In the genomic region with DNA sequence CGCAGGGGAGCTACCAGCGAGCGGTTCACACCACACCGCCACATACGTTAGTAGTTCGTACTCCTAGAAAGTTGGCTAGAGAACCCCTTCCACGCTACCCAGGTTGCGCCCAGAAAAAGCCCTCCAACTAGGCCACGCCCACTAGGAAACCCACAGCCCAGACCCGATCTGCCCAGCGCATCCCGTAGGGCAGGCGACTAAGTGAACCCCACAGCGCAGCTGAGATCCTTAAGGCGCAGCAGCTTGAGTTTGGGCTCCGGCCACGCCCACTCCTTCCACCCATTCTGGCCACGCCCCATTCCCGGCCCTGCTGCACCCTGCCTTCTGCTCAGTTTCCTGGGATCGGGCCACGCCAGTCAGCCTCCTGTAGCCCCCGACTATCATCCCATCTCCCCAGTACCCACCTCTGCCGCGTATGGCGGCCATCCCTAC, we compare ENCODE assay signal across 8 mouse cellular contexts. TPM values are rescaled to one million over a fixed set of nuclear protein-coding genes. Genes with fewer than 3 reads are reported as not detected.
A peak's percentile ranks its signal among the peaks of the same experiment; 100 is the strongest.
DNase-seq lines count a peak whose midpoint lies in the region; ATAC-seq and TF ChIP-seq lines count a peak whose summit lies in the region.

No protein-coding gene starts in this region.

- 5% methylated on average over 25 of the region's 25 CpGs for WGBS in hindbrain, postnatal 0 days
- 5% methylated on average over 25 of the region's 25 CpGs for WGBS in liver, embryonic 14.5 days (ENCODE audit: insufficient replicate concordance)

- H3K4me1 ChIP-seq in brown adipose tissue, adult 24 weeks (ENCODE audit: control insufficient read depth, insufficient read depth, insufficient read length, low read length): peaks cover 19% of the 10 kb centered on the region
- peaks cover 13% of the 10 kb centered on the region for H3K4me1 ChIP-seq in hindbrain, postnatal 0 days (ENCODE audit: insufficient read depth, low read length)
- H3K4me1 ChIP-seq in liver, embryonic 14.5 days (replicated peaks; ENCODE audit: control insufficient read depth in 2 of 2, insufficient read depth in 2 of 2, low read length in 1 of 2): peaks cover 7 to 16% of the 10 kb centered on the region in 2 experiments

- no peaks in the 10 kb centered on the region for H3K9me3 ChIP-seq in hindbrain, postnatal 0 days (ENCODE audit: low read length)
- H3K9me3 ChIP-seq in liver, embryonic 14.5 days (ENCODE audit: control insufficient read depth, low read length): no peaks in the 10 kb centered on the region

- H3K9ac ChIP-seq in hindbrain, postnatal 0 days (replicated peaks; ENCODE audit: low read length): peak overlapping the region; percentile 65; the same call in 1 of the 2 replicates
- no peak overlapping the region; the same call in 1 of the 2 replicates for H3K9ac ChIP-seq in liver, embryonic 14.5 days (replicated peaks)

- H3K4me2 ChIP-seq in hindbrain, postnatal 0 days (ENCODE audit: low read depth, low read length): peak overlapping the region; percentile 88
- peak overlapping the region; percentile 80 for H3K4me2 ChIP-seq in liver, embryonic 14.5 days (ENCODE audit: low read depth)

- intact Hi-C loops in gastrocnemius, adult 2 months (cut with DNase I): loop anchor here (2.0 to 10.0 kb wide), 2 partner anchors 37 to 185 kb away; partner anchors contain the start of gene Pgls

- H3K27ac ChIP-seq in brown adipose tissue, adult 24 weeks (replicated peaks; ENCODE audit: low read depth, low read length): no peak overlapping the region
- peak overlapping the region; percentile 89 for H3K27ac ChIP-seq in gastrocnemius, adult 2 months
- H3K27ac ChIP-seq in hindbrain, postnatal 0 days: peak overlapping the region; percentile 76
- no peak overlapping the region for H3K27ac ChIP-seq in liver, embryonic 14.5 days

- H3K4me3 ChIP-seq in brown adipose tissue, adult 24 weeks (ENCODE audit: insufficient read depth, low read depth, low read length): peak overlapping the region; percentile 44
- peak overlapping the region; percentile 75 for H3K4me3 ChIP-seq in gastrocnemius, adult 2 months
- peak overlapping the region; percentile 43 for H3K4me3 ChIP-seq in hindbrain, postnatal 0 days (ENCODE audit: low read length)
- H3K4me3 ChIP-seq in liver, embryonic 14.5 days (ENCODE audit: insufficient read depth in 1 of 2, low read depth in 2 of 2, low read length in 2 of 2): peak overlapping the region in 1 of 2 experiments; percentile 53; a peak in 2 of 4 replicates

- peak; percentile 47 for DNase-seq in layer of hippocampus, adult 11-12 months (ENCODE audit: low spot score)
- DNase-seq in layer of hippocampus, adult 18-20 months (ENCODE audit: low spot score in 2 of 2): no peak
- DNase-seq in gastrocnemius, adult 2 months: peak; percentile 72
- peak; percentile 31 for DNase-seq in hindbrain, postnatal 0 days (ENCODE audit: low spot score)
- no peak for DNase-seq in liver, embryonic 14.5 days (ENCODE audit: low read depth in 3 of 3, low spot score in 3 of 3)
- DNase-seq in retina, embryonic 14.5 days (ENCODE audit: low spot score): peak; percentile 65

- H3K27me3 ChIP-seq in hindbrain, postnatal 0 days (ENCODE audit: insufficient read depth, low read length): no peaks in the 10 kb centered on the region
- H3K27me3 ChIP-seq in liver, embryonic 14.5 days (ENCODE audit: control insufficient read depth, insufficient read depth, low read length): peaks cover 27% of the 10 kb centered on the region

- no peak for TF ChIP-seq EP300 in liver, embryonic 14.5 days (IDR thresholded peaks at IDR 0.05; ENCODE audit: low read depth)

- peaks cover under 1% of the 10 kb centered on the region; the same call in 1 of the 2 replicates for H3K36me3 ChIP-seq in hindbrain, postnatal 0 days (ENCODE audit: insufficient read depth, low read length)
- no peaks in the 10 kb centered on the region for H3K36me3 ChIP-seq in liver, embryonic 14.5 days (replicated peaks; ENCODE audit: control insufficient read depth, insufficient read depth, low read depth)

- ATAC-seq in hindbrain, postnatal 0 days: no peak; the same call in 1 of the 2 replicates
- peak; percentile 16; the same call in 1 of the 2 replicates for ATAC-seq in liver, embryonic 14.5 days (ENCODE audit: insufficient read depth)
- ATAC-seq in frontal cortex, adult (ENCODE audit: low TSS enrichment): no peak

- no peak for TF ChIP-seq CTCF in gastrocnemius, adult 2 months (IDR thresholded peaks at IDR 0.05)
- no peak for TF ChIP-seq CTCF in hindbrain, postnatal 0 days (IDR thresholded peaks at IDR 0.05; ENCODE audit: low read depth)
- no peak for TF ChIP-seq CTCF in liver, embryonic 14.5 days (IDR thresholded peaks at IDR 0.05; ENCODE audit: low read depth)

RNA-seq across cellular contexts. Expression of gene Colgalt1, which starts 19.0 kb away (rescaled TPM):
- total RNA-seq in layer of hippocampus, adult 18-20 months (2021): 10 to 100 TPM; 53.7 to 54.1 TPM
- polyA plus RNA-seq in brown adipose tissue, adult 24 weeks (2012; ENCODE audit: insufficient read depth, insufficient read length, missing spikeins): 15.1 and 20.1 TPM in 2 replicates
- 10 to 100 TPM; 39.6 to 44.3 TPM for total RNA-seq in gastrocnemius, adult 2 months (2021)
- total RNA-seq in hindbrain, postnatal 0 days (2014; rRNA removed): 95.9 and 121 TPM in 2 replicates
- 55.3 and 56.7 TPM in 2 replicates for polyA plus RNA-seq in hindbrain, postnatal 0 days (2015; fragmentation: Nextera tagmentation; extraction: Ambion mirVana)
- polyA plus RNA-seq in liver, embryonic 14.5 days (2012; rRNA removed): 30.9 and 31.4 TPM in 2 replicates
- 20.5 and 20.7 TPM in 2 replicates for polyA plus RNA-seq in liver, embryonic 14.5 days (2014; fragmentation: Nextera tagmentation; extraction: Ambion mirVana)

RNA-seq across cellular contexts. Expression of gene Fam129c, which starts 32.3 kb away (rescaled TPM):
- 1 to 10 TPM; 2.5 to 3.1 TPM for total RNA-seq in layer of hippocampus, adult 18-20 months (2021)
- 1.5 TPM in 1 of 2 replicates, not detected in the other for polyA plus RNA-seq in brown adipose tissue, adult 24 weeks (2012; ENCODE audit: insufficient read depth, insufficient read length, missing spikeins)
- 1 to 10 TPM in 1 of 2 experiments, under 1 TPM in 1; 0.79 to 1.4 TPM for total RNA-seq in gastrocnemius, adult 2 months (2021)
- 6.0 TPM in 2 replicates for total RNA-seq in hindbrain, postnatal 0 days (2014; rRNA removed)
- polyA plus RNA-seq in hindbrain, postnatal 0 days (2015; fragmentation: Nextera tagmentation; extraction: Ambion mirVana): 3.3 and 4.0 TPM in 2 replicates
- polyA plus RNA-seq in liver, embryonic 14.5 days (2012; rRNA removed): 1.1 TPM in 2 replicates
- polyA plus RNA-seq in liver, embryonic 14.5 days (2014; fragmentation: Nextera tagmentation; extraction: Ambion mirVana): 0.56 and 0.99 TPM in 2 replicates

RNA-seq across cellular contexts. Expression of gene Pgls, which starts 37.8 kb away (rescaled TPM):
- total RNA-seq in layer of hippocampus, adult 18-20 months (2021): 10 to 100 TPM; 32.0 to 33.1 TPM
- 181 and 189 TPM in 2 replicates for polyA plus RNA-seq in brown adipose tissue, adult 24 weeks (2012; ENCODE audit: insufficient read depth, insufficient read length, missing spikeins)
- 10 to 100 TPM; 19.3 to 28.6 TPM for total RNA-seq in gastrocnemius, adult 2 months (2021)
- 344 and 379 TPM in 2 replicates for total RNA-seq in hindbrain, postnatal 0 days (2014; rRNA removed)
- 272 and 275 TPM in 2 replicates for polyA plus RNA-seq in hindbrain, postnatal 0 days (2015; fragmentation: Nextera tagmentation; extraction: Ambion mirVana)
- 45.6 and 58.5 TPM in 2 replicates for polyA plus RNA-seq in liver, embryonic 14.5 days (2012; rRNA removed)
- 104 and 105 TPM in 2 replicates for polyA plus RNA-seq in liver, embryonic 14.5 days (2014; fragmentation: Nextera tagmentation; extraction: Ambion mirVana)

RNA-seq across cellular contexts. Expression of gene Unc13a, which starts 41.8 kb away (rescaled TPM):
- total RNA-seq in layer of hippocampus, adult 18-20 months (2021): 100 to 1,000 TPM; 226 to 246 TPM
- polyA plus RNA-seq in brown adipose tissue, adult 24 weeks (2012; ENCODE audit: insufficient read depth, insufficient read length, missing spikeins): 0.32 and 1.6 TPM in 2 replicates
- total RNA-seq in gastrocnemius, adult 2 months (2021): not detected
- total RNA-seq in hindbrain, postnatal 0 days (2014; rRNA removed): 81.4 and 89.1 TPM in 2 replicates
- 16.8 and 16.9 TPM in 2 replicates for polyA plus RNA-seq in hindbrain, postnatal 0 days (2015; fragmentation: Nextera tagmentation; extraction: Ambion mirVana)
- 0.13 and 0.15 TPM in 2 replicates for polyA plus RNA-seq in liver, embryonic 14.5 days (2012; rRNA removed)
- 0.18 and 0.34 TPM in 2 replicates for polyA plus RNA-seq in liver, embryonic 14.5 days (2014; fragmentation: Nextera tagmentation; extraction: Ambion mirVana)

RNA-seq across cellular contexts. Expression of gene Jak3, which starts 46.3 kb away (rescaled TPM):
- 1 to 10 TPM; 3.7 to 4.4 TPM for total RNA-seq in layer of hippocampus, adult 18-20 months (2021)
- polyA plus RNA-seq in brown adipose tissue, adult 24 weeks (2012; ENCODE audit: insufficient read depth, insufficient read length, missing spikeins): 13.9 and 14.6 TPM in 2 replicates
- total RNA-seq in gastrocnemius, adult 2 months (2021): 1 to 10 TPM; 2.1 to 2.5 TPM
- 14.8 and 15.3 TPM in 2 replicates for total RNA-seq in hindbrain, postnatal 0 days (2014; rRNA removed)
- 7.3 and 7.4 TPM in 2 replicates for polyA plus RNA-seq in hindbrain, postnatal 0 days (2015; fragmentation: Nextera tagmentation; extraction: Ambion mirVana)
- 3.8 and 4.0 TPM in 2 replicates for polyA plus RNA-seq in liver, embryonic 14.5 days (2012; rRNA removed)
- 3.0 and 3.1 TPM in 2 replicates for polyA plus RNA-seq in liver, embryonic 14.5 days (2014; fragmentation: Nextera tagmentation; extraction: Ambion mirVana)

Comparison
In these comparisons a context has a peak if more than half of its experiments do, and no peak if none do; other contexts are left out.
1. DNase-seq: peak in layer of hippocampus, adult 11-12 months (single experiment), gastrocnemius, adult 2 months (single experiment), hindbrain, postnatal 0 days (single experiment) and retina, embryonic 14.5 days (single experiment); none in layer of hippocampus, adult 18-20 months (0 of 2) and liver, embryonic 14.5 days (0 of 3).
2. H3K27ac ChIP-seq: peak in gastrocnemius, adult 2 months (single experiment) and hindbrain, postnatal 0 days (single experiment); none in brown adipose tissue, adult 24 weeks (single experiment) and liver, embryonic 14.5 days (single experiment).
3. RNA of gene Pgls, which starts 37.8 kb away (total RNA-seq): 344 to 379 TPM in hindbrain, postnatal 0 days; 32.0 to 33.1 TPM in layer of hippocampus, adult 18-20 months and 19.3 to 28.6 TPM in gastrocnemius, adult 2 months; every median in the first group is over 10 times any median in the second.